Mouse (Mus musculus) cerebellum, adult 9-10 months (tissue): Measurements from ENCODE around the gene Epas1.

ENCODE experiments used
- DNase-seq: peaks from one replicate; pipeline ENCODE4 v3.0.0; 2022

The Epas1 gene

DNA sequence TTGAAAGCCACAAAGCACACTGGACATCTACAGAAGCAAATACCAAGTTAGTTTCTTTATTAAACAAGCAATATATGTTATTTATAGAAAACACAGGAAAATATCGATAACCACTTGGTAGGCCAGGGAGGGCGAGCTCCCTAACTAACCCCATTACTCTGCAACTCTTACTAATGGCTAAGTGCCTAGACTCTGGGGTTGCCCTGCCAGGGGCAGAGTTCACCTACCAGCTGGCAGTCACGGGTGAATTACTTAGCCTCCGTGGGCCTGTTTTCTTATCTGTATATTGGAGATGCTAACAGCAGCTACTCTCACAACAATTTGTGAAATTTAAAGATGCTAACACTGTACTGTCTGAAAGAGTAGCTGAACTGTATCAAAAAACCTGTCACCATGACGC is 42.3 kb downstream of the Epas1 start:
- no peak for DNase-seq

DNA sequence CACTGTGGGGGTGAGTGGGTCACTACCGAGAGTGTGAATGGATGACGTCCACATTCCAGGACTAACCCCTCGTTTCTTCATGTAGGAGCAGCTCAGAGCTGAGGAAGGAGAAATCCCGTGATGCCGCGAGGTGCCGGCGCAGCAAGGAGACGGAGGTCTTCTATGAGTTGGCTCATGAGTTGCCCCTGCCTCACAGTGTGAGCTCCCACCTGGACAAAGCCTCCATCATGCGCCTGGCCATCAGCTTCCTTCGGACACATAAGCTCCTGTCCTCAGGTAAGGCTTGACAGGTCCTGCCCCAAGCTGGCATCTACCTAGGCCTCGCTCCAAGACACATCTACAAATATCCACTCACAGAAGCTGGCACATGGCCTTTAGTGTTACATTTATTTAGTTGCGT is 43.5 kb downstream of the Epas1 start:
- no peak for DNase-seq

DNA sequence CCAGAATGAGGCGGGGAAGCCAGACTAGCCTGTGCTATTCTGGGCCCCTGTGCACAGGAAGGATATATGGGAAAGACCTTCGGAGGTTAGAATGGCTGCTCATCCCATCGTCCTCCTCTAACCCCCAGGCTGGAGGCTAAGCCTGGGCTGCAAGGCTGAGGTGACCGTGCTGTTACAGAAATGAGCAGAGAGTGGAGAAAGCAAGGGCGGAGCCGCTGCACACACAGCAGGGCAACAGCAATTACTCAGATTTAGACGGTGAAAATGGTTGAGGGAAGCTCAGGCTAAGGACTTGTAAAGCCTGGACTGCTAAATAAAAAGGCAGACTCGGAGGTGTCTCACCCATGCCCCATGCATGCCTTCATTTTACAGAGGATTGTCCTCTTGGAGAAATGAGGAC is 45.0 kb downstream of the Epas1 start:
- no peak for DNase-seq

DNA sequence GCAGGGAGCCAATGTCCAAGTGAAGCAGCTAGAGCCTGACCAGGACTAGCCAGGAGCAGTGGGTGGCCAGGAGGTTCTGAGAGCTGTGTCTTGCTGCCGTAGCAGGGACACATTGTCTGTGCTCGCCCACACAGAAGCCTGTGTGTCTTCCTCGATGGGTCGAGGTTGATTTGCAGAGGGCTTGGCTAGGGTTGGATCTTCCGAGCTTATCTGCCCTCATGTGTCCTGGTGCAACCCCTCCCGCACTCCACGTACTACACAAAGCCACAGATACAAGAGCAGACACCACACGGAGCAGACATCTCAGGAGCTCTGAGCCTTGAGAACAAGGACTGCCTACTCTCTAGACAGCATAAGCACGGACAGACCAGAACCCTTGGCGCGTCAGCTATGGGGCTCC is 45.5 kb downstream of the Epas1 start:
- no peak for DNase-seq

DNA sequence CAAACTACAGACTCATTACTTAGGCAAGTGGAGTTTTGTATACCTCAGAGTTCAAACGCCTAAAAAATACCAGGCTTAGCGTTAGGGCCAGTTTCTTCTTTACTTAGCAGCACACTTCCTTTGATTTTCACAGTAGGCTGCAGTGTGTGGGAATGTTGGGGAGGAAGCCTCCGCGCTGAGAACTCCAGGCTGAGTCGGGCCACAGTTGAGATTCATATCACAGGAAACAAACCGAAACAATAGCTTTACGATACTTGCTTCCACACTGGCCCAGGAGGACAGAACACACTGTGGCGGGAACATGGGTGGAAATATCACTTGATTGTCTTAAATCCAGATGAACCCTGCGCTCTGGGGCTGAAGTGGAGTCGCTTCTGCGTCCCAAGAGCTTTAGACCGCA is 47.0 kb downstream of the Epas1 start:
- DNase-seq, result no peak

DNA sequence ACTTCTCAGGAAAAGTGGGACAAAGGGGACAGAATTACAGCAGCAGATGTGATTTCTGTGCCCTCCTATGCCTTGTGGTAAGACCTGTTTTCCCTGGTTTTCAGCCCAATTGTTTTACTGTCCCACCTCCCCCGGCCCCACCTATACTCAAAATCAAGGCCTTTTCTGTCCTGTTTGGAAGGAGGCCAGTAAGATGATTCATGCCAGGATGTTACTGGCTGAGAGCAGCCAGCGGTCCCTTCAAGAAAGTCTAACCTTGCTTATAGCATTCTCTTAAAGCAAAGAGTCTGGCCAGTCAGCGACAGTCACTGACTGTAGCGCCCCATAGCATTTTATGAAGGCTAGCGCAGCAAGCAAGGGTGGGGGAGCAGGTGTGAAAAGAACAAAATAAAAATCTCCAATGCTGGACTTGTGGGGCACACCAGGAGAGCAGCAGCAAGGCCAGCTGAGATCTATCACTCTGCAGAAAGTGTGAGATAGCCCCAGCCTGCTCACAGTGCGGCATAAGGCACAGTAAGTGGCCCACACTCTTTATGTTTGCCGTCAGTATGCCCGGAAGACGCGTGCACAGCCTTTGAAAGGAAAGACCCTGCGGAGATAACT is 47.8 kb downstream of the Epas1 start:
- no peak for DNase-seq

DNA sequence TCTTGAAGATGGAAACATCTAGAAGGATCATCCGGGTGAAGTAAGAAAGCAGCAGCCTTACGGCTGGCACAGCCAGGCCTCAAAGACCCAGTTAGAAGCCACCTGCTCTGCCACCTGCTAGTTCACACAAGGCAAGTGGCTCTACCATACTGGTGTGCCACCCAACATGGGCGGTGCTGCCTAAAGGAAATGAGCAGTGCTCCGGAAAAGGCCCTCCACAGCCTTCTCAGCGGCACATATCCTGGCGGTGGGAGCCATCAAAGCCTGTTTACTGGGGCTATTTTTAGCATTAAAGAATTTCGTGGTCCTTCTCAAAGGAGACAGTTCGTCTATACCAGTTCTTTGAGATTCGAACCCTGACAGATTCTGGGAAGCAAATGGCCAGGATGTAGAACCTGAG is 48.4 kb downstream of the Epas1 start:
- DNase-seq, result no peak

DNA sequence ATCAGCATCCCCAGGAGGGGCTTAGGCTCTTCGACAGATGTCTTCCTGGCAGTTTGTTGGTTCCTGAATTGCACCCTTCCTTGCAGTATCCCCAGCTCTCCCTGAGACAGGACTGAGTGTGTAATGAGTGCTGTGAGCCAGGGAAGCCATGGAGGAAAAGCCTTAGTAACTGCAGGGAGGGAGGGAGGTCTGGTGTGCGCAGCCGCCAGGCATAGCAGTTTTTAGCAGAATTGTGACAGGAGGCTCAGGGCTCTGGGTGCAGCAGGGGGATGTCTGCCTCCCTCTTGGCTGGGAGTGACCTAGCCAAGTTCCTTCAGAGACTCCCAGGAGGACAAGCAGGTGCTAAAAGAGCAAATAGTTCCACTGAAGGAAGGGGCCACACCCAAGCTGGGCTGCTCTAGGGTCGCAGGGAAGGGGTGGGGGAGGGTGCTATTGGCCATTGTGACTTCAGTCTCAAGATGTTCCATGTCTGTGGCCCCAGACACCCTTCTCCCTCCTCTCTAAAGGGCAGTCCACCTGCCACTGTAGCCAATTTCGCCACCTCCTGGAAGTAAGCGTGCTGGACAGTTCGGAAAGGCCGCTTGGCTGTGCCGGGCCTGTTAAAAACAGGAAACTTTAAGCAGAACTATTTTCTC is 49.0 kb downstream of the Epas1 start:
- DNase-seq, result no peak

DNA sequence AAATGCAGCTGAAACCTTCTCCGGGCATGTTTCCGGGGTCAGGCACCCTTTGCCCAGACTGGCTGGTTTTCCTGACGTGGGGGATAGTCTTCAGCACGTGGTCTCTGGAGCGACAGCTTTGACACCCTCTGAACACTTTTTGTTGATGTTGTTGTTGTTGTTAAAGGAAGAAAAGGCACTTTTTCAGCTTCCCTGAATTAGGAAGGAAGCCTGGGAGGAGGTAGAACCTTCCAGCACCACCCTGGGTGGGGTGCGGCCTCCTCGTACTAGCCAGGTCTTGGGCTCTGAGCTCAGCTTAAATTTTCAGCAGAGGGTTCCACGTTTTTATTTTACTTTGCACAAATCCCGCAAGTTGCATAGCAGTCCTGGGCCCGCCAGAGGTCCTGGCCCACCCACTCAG is 49.6 kb downstream of the Epas1 start:
- DNase-seq, result no peak

DNA sequence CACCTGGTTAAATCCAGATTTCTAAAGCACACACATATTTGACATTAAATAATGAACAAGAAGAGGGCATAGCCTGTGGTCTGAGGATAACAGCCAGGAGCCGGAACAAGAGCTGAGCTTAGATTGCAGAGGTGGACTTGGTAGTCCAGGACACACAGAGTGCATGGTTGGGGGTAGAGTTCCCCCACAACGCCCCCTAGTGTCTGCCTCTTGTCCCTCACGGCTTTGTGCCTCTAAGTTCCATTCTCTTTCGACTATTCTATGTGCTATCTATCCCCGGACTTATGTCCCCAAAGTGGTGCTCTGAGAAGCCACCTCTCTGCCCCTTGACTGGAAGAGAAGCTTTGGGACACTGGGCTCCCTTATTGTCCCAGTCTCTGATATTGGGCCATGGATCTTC is 50.2 kb downstream of the Epas1 start:
- no peak for DNase-seq

DNA sequence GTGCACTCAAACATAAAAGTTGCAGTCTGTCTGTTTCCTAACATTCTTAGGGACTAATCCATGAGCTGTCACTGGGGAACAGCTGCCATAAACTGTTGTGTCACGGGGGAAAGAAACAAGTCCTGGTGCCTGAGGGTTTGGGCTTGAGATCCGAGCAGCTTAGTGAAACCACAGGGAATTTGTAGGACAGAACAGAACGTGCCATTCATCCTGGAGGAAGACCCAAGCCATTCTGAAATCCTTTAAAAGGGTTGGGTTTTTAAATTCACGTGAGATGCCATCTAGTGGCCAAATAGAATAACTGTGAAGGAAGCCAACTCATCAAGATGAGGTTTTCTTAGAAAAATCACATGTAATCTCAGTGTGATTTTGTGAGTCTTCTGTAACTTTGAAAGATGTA is 58.5 kb downstream of the Epas1 start:
- peak; percentile 53 for DNase-seq

DNA sequence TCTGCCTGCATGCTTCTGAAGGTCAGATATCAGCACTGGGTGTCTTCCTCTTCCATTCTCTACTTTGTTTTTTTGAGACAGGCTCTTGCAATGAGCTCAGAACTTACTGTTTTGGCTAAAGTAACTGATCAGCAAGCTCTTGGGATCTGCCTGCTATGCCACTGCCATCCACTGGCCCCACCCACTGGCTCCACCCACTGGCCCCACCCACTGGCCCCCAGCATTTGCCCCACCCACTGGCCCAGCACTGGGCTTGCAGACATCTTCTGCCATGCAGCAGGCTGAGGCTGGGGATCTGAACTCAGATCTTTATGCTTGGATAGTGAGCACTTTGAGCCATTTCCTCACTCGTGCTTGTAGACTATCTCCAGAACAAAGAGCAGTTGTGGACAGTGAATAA is 60.8 kb downstream of the Epas1 start:
- no peak for DNase-seq

DNA sequence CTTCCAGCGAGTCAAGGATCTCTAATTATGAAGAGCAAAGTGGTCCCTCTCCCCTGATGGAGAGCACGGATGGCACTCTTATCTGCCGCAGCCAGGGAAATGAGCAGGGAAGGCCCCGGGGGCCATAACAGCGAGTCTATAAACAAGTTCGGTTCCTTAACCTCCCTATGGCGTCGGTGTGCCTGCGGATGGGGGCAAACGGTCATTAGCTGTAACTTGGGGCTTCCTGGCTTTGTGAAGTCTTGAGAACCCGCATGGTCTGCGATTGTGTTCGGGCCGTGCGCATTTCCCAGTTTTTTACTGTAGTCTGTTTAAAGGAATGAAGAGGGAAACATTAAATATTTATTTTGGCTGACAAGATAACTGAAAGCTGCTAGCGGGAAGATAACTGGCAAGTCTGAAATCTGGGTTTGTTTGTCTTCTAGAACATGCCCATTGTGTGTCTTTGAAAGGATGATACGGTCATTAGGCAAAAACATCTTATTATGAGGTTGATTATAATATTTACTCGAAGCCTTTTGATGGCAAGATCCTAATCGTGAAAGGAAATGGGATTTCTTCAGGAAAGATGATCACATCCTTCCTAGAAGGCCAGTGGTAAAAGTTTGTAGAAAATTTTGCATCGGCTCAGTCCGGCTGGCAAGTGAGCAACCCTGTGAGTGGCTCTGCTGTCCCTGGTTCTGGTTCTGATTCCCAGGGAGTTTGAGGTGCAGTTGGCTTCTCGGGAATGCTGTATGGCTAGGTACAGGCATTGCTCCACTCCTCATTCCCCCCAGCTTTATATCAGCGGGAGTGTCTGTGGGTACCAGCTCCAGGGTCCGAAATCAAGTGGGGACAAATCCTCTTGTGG is 61.7 kb downstream of the Epas1 start:
- no peak for DNase-seq

DNA sequence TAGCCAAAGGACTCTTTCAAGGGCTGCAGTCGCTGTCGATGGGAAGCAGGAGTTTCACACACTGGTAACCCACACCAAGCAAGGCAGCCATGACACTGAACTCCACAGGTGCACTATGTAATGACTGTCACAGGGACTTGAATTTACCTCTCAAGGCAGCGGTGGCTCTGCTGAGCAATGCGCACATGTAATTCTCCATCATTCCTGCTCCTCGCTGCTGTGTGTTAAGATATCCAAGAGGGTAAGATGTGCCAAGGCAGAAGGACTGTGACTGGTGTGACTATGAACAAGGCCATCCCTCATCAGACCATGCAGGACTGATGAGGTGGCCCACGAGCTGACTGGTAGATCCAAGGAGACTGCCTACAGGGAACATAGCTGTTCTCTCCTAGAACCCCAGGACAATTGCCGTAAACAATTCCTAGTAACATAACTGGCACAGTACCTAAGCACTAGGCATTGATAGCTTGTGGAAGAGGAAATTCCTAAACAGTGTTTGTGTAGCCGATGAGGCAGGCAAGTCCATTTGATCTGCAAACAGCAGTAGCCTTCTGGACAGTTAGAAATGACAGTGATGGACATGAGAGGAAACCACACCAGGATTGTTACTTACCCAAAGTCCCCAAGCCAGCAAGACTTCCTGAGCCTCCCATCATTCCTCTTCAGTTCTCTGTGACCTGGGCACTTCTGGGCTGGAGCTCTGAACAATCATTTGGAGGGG is 68.7 kb downstream of the Epas1 start:
- no peak for DNase-seq

DNA sequence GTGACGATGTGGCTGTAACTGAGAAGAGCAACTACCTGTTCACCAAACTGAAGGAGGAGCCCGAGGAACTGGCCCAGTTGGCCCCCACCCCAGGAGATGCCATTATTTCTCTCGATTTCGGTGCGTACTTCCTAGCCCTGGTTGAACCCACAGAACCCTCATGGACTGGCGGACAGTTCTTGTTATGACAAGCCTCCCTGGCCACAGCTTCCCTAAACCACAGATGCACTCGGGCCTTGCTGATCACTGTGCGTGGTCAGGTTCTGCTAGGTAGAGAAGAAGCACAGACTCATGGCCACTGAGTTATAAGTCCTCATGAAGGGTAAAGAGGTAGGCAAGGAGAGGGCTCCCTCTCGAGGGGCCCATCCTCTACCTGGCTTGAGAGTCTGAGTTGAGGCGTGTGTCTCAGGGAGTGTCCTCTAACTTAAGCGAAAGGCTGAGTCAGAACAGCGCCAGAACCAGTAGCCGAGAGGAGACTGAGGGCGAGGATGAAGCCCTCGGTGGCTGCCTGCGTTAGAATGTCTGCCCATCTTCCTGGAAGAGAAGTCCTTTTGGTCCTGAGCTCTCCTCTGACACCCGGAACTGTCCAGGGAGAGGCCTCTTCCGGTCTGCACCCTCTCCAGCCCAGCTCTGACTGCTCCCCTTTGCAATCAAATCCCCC is 71.1 kb downstream of the Epas1 start:
- no peak for DNase-seq

DNA sequence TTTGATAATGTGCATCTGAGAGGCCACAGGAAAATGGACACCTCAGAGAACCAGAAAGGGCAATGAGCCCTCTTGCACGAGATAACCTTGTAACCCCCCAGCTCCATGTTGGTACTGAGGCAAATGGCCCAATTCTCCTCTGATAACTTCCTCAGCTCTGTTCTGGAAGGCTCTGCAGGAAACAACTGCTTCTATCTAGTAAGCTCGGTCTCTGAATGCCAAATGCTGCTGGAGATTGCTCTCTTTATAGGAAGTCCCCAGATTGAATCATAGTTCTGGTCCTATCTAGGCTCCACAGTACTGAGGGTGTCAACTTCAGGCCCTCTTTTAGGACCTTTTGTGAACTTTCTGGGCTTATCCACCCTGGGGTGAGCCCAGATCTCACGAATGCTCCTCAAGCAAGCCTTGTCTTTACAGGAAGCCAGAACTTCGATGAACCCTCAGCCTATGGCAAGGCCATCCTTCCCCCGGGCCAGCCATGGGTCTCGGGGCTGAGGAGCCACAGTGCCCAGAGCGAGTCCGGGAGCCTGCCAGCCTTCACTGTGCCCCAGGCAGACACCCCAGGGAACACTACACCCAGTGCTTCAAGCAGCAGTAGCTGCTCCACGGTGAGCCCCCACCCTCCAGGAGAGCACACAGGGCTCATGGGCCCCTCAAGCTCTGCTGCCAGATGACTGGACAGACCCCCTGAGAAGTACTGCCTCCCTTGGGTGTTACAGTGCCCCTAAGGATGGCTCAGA is 71.8 kb downstream of the Epas1 start:
- no peak for DNase-seq

DNA sequence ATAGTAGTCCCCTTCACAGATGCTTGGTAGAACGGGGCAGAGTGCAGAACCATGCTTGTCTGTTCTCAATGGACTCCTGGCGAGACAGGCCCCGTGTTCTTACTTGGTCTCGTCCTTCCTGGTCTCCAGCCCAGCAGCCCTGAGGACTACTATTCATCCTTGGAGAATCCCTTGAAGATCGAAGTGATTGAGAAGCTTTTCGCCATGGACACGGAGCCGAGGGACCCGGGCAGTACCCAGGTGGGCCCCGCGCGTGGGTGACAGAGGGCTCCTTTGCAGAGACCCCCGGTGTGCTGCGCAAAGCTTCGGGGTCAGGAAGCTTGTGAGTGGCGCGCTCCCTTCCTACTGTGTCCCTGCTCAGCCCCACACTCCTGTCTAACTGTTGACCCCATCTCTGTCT is 72.9 kb downstream of the Epas1 start:
- DNase-seq, result no peak

DNA sequence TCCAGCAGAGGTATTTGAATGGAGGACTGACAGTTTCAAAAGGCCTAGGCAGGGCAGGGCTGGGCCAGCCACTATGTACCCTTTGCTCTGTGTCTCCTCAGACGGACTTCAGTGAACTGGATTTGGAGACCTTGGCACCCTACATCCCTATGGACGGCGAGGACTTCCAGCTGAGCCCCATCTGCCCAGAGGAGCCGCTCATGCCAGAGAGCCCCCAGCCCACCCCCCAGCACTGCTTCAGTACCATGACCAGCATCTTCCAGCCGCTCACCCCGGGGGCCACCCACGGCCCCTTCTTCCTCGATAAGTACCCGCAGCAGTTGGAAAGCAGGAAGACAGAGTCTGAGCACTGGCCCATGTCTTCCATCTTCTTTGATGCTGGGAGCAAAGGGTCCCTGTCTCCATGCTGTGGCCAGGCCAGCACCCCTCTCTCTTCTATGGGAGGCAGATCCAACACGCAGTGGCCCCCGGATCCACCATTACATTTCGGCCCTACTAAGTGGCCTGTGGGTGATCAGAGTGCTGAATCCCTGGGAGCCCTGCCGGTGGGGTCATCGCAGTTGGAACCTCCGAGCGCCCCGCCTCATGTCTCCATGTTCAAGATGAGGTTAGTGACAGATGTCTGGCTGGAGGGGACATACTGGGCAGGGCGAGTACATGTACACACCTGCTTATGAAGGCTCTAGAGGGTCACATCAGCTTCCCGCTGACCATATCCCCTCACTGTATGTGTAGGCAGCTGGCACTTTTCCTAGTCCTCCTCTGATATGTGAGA is 74.1 kb downstream of the Epas1 start:
- DNase-seq, result no peak

DNA sequence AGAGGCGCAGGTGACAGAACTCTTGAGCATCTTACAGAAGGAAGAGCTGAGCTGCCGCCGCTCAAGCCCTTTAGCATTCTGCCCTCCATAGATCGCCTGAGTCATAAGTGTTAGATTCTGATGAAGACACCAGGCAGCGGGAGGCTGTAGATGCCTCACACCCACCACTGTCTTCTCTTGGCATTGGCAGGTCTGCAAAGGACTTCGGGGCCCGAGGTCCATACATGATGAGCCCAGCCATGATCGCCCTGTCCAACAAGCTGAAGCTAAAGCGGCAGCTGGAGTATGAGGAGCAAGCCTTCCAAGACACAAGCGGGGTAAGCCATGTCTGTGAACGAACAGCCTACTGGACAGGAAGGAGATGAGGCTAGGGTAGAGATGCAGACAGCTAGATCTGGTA is 75.0 kb downstream of the Epas1 start:
- no peak for DNase-seq

DNA sequence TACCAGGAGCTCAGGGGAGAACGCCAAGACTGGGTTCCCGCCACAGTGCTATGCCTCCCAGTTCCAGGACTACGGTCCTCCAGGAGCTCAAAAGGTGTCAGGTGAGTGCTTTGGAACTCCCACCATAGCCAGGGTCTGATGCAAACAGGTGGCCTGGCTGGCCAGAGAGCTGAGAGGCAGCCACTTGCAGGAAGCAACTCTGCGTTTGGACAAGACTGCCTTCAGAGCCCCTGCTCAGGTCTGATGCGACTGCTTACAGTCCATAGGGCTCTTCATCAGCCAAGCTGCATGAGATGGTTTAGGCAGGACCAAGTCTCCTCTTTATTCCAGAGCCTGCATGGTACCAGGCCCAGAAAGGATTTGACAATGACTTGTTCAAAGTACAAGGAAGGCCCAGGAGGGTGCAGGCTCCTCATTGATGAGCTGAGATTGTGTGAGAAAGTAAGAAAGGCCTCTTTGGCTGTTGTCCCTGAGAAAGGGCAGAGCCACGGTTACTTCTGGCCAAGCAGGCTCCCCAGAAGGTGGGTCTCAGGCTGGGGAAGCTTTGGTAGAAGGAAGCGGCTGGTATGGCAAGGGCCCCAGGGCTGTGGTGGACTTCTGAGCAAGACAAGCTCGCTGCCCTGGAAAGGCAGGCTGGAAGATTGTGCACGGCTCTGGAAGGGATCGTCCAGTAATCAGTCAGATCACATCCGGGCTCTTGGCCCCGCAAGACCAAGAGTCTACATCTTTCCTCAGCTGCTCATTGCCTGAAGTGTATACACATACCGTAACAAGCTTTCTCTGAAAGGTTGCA is 76.1 kb downstream of the Epas1 start:
- no peak for DNase-seq

DNA sequence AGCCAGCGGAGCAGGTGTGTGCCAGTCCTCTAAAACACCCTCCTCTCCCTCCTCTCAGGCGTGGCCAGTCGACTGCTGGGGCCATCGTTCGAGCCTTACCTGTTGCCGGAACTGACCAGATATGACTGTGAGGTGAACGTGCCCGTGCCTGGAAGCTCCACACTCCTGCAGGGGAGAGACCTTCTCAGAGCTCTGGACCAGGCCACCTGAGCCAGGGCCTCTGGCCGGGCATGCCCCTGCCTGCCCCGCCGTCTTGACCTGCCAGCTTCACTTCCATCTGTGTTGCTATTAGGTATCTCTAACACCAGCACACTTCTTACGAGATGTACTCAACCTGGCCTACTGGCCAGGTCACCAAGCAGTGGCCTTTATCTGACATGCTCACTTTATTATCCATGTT is 77.4 kb downstream of the Epas1 start:
- no peak for DNase-seq
